Mouse (Mus musculus) kidney, postnatal 36 days (tissue): Measurements from ENCODE around the gene Zfp462.

Source experiments
- DNase-seq, 2 experiments: peaks; one replicate each; pipeline ENCODE4 v3.0.0; 2021 to 2022; ENCODE audit warnings: mixed read lengths in 2 of 2

The Zfp462 gene

GRCm38 (mm10) chr4:55121952-55122351 is 177.1 kb downstream of the Zfp462 start:
- DNase-seq: peak in 1 of 2 experiments; percentile 3

- no peak for DNase-seq
These were observed 179.3 kb downstream of the Zfp462 start for GRCm38 (mm10) chr4:55124126-55124525.

GRCm38 (mm10) chr4:55125048-55125737 is 180.3 kb downstream of the Zfp462 start:
- DNase-seq: peak in 1 of 2 experiments; percentile 20

GRCm38 (mm10) chr4:55125738-55126054 is 180.8 kb downstream of the Zfp462 start:
- peak in 1 of 2 experiments; percentile 7 for DNase-seq

DNA sequence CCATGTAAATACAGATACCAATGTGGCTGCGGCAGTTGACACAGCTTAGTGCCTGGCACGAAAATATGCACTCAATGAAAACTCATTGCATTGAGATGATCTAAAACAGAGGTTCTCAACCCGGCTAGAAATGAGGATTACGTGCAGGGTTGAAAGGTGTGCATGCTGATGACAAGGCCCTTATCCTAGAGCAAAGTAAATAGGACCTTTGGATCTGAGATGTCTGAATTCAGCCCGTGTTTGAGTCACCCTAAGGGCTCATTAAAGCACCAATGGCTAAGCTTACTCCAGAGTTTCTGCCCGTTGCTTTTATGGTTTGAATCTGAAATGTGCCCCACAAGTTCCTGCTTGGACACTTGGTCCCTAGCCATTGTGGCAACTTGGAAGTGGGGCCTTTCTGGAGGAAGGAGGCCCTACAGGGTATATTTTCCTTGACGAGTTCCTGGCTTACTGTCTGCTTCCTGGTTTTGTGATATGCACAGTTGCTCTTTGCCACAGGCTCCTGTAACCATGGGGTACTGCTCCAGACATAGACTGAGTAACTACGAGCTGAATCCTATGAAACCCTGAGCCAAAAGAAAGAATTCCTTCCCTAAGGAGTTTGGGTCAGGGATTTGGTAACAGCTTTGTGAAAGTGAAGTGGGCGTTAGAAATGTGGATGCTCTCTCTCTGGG is 182.5 kb downstream of the Zfp462 start:
- no peak for DNase-seq

DNA sequence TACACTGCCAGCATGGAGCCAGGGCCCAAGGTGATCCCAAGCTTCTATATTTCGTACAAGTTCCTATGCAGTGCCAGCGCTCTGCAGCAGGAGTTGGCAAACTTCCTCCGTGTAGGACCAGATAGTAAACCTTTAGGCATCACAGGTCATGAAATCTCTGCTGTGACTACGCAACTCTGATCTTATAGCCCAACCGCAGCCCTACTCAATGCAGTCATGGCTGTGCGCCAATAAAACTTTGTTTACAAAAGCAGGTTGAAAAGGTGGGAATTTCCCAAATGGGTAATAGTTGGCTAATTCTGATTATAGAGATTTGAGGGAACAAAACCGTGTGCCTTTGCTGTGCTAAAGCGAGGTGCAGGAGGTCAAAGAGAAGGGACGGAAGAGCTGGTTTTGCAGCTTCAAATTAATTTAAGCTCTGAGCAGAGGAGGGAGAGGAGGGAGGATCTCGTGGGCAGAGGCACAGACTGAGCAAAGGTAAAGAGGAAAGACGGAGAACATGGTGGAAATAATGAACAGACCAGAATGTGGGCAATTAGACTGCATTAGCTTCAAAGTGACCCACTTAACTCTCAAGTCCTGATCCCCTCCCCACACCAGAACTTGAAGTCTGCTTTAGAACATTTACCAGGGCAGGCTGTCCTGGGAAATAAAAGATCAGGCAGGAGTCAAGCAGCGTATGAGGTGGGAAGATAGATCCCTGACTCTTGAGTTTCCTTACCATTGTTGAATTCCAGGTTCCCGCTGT is 183.4 kb downstream of the Zfp462 start:
- DNase-seq: no peak
